Mouse (Mus musculus): ENCODE data around the gene Tmem50b. TPM values are rescaled to one million over a fixed set of nuclear protein-coding genes. Genes with fewer than 3 reads are reported as not detected.

Tmem50b gene
- polyA plus RNA-seq, 1 experiment: 0.02 TPM

- H3K4me1 ChIP-seq (ENCODE audit: control insufficient read depth): peaks cover 6% of the 10 kb centered on the region; the same call in 1 of the 2 replicates
- H3K36me3 ChIP-seq (ENCODE audit: control insufficient read depth): peaks cover 95% of the 10 kb centered on the region
- H3K4me3 ChIP-seq (replicated peaks): no peak overlapping the region
- no peaks in the 10 kb centered on the region for H3K27me3 ChIP-seq (ENCODE audit: control insufficient read depth)
- H3K9me3 ChIP-seq (ENCODE audit: control insufficient read depth, low read length): no peaks in the 10 kb centered on the region
- no peak for TF ChIP-seq TAL1 (IDR thresholded peaks at IDR 0.05; ENCODE audit: low read length)
These were observed 35.3 kb upstream of the Tmem50b start for GRCm38 (mm10) chr16:91632940-91633339.

DNA sequence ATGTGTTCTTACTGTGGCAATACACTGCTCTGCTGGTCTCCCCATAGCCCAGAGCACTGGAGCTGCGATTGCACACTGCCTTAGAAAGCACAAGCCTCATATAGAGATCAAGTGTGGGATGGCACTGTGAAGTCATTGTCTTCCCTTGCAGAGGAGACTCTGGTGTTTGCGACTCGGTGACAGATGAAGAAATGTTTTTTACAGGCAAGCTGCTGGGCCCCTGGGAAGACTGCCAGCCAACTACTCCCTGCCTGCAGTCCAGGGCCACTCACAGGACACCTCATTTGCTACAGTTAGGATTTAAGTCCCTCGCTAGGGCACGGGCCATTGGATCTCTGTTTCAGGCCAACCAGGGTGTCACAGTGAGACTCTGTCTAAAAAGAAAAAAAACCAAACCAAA is 34.8 kb upstream of the Tmem50b start:
- H3K27me3 ChIP-seq (ENCODE audit: control insufficient read depth): no peaks in the 10 kb centered on the region
- H3K9me3 ChIP-seq (ENCODE audit: control insufficient read depth, low read length): no peaks in the 10 kb centered on the region
- no peak overlapping the region for H3K4me3 ChIP-seq (replicated peaks)
- H3K36me3 ChIP-seq (ENCODE audit: control insufficient read depth): peaks cover 95% of the 10 kb centered on the region
- H3K4me1 ChIP-seq (ENCODE audit: control insufficient read depth): peaks cover 6% of the 10 kb centered on the region; the same call in 1 of the 2 replicates
- TF ChIP-seq GATA1 (IDR thresholded peaks at IDR 0.05; ENCODE audit: low read length) (no peak), TAL1 (IDR thresholded peaks at IDR 0.05; ENCODE audit: low read length) (no peak)

GRCm38 (mm10) chr16:91630584-91630983 is 33.0 kb upstream of the Tmem50b start:
- TF ChIP-seq TAL1 (IDR thresholded peaks at IDR 0.05; ENCODE audit: low read length) (no peak), GATA1 (IDR thresholded peaks at IDR 0.05; ENCODE audit: low read length) (no peak)
- H3K9me3 ChIP-seq (ENCODE audit: control insufficient read depth, low read length): no peaks in the 10 kb centered on the region
- H3K36me3 ChIP-seq (ENCODE audit: control insufficient read depth): peaks cover 93% of the 10 kb centered on the region
- H3K4me3 ChIP-seq (replicated peaks): no peak overlapping the region
- no peaks in the 10 kb centered on the region for H3K27me3 ChIP-seq (ENCODE audit: control insufficient read depth)
- H3K4me1 ChIP-seq (ENCODE audit: control insufficient read depth): peaks cover 2% of the 10 kb centered on the region; the same call in 1 of the 2 replicates

DNA sequence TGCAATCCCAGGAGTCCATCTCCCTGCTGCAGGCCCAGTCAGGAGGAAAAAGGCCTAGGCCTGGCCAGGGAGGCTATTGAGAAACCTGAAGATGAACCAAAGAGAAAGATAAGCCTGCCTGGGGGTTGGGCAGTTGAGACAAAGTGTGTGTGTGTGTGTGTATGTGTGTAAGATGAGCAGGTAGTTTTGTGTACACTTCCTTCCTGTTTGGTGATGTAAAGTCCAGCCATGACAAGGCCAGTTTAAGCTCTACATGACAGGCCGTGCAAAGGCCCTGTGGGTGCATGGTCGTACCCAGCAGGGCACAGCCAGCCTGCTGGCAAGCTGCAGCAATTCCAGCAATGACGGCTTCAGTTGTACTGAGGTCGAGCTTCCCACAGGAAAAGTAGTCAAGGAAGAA is 32.1 kb upstream of the Tmem50b start:
- Histone ChIP-seq H3K9me3 (ENCODE audit: control insufficient read depth, low read length) (no peaks in the 10 kb centered on the region), H3K36me3 (ENCODE audit: control insufficient read depth) (peaks cover 93% of the 10 kb centered on the region), H3K4me1 (ENCODE audit: control insufficient read depth) (no peaks in the 10 kb centered on the region), H3K4me3 (replicated peaks) (no peak overlapping the region), H3K27me3 (ENCODE audit: control insufficient read depth) (no peaks in the 10 kb centered on the region)
- no peak for TF ChIP-seq TAL1 (IDR thresholded peaks at IDR 0.05; ENCODE audit: low read length)
- TF ChIP-seq GATA1 (IDR thresholded peaks at IDR 0.05; ENCODE audit: low read length): 0 out of 2 replicates have a peak, but pooled peaks have one; percentile 6

GRCm38 (mm10) chr16:91628673-91629072 is 31.1 kb upstream of the Tmem50b start:
- Histone ChIP-seq H3K4me3 (replicated peaks) (no peak overlapping the region), H3K36me3 (ENCODE audit: control insufficient read depth) (peaks cover 94% of the 10 kb centered on the region), H3K4me1 (ENCODE audit: control insufficient read depth) (no peaks in the 10 kb centered on the region), H3K9me3 (ENCODE audit: control insufficient read depth, low read length) (no peaks in the 10 kb centered on the region), H3K27me3 (ENCODE audit: control insufficient read depth) (no peaks in the 10 kb centered on the region)
- TF ChIP-seq GATA1 (IDR thresholded peaks at IDR 0.05; ENCODE audit: low read length) (no peak), TAL1 (IDR thresholded peaks at IDR 0.05; ENCODE audit: low read length) (no peak)

DNA sequence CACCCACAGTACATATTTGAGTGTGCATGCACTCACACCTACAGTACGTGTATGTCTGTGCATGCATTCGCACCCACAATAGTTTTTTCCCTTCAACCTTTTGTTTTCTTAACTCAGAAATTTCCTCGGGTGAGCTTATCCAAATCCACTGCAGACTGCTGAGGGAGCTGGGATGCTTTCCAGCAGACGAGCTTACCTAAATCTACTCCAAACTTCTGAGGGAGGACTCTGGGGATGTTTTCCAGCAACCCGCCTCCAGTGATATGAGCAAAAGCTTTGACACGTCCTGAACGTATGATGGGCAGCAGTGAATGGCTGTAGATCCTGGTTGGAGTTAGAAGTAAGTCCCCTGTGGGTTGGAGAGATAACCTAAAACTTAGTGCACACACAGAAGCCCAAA is 30.2 kb upstream of the Tmem50b start:
- H3K27me3 ChIP-seq (ENCODE audit: control insufficient read depth): no peaks in the 10 kb centered on the region
- H3K4me3 ChIP-seq (replicated peaks): no peak overlapping the region
- H3K9me3 ChIP-seq (ENCODE audit: control insufficient read depth, low read length): no peaks in the 10 kb centered on the region
- no peaks in the 10 kb centered on the region for H3K4me1 ChIP-seq (ENCODE audit: control insufficient read depth)
- TF ChIP-seq GATA1 (IDR thresholded peaks at IDR 0.05; ENCODE audit: low read length) (no peak), TAL1 (IDR thresholded peaks at IDR 0.05; ENCODE audit: low read length) (no peak)
- peaks cover 94% of the 10 kb centered on the region for H3K36me3 ChIP-seq (ENCODE audit: control insufficient read depth)

GRCm38 (mm10) chr16:91623074-91623473 is 25.5 kb upstream of the Tmem50b start:
- Histone ChIP-seq H3K9me3 (ENCODE audit: control insufficient read depth, low read length) (no peaks in the 10 kb centered on the region), H3K4me1 (ENCODE audit: control insufficient read depth) (peaks cover 10% of the 10 kb centered on the region), H3K36me3 (ENCODE audit: control insufficient read depth) (peaks cover 85% of the 10 kb centered on the region), H3K4me3 (replicated peaks) (no peak overlapping the region), H3K27me3 (ENCODE audit: control insufficient read depth) (peaks cover 3% of the 10 kb centered on the region)
- TF ChIP-seq GATA1 (IDR thresholded peaks at IDR 0.05; ENCODE audit: low read length): no peak

DNA sequence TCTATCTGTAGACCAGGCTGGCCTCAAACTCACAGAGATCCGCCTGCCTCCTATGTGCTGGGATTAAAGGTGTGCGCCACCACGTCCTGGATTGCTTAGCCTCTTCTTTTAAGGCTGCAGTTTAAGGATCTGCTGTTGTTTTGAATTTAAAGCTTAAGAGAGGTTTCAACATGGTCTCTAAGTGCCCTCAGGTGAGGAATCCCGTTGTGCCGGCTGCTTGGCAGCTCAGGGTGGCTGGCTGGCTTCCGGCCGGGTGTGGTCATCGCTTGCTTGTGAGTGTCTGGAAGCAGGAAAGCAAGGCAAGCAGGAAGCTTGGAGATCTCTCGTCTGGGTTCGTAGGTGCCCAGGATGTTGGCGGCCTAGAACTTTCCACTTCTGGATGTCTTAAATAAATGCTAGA is 23.4 kb upstream of the Tmem50b start:
- peaks cover 66% of the 10 kb centered on the region for H3K36me3 ChIP-seq (ENCODE audit: control insufficient read depth)
- TF ChIP-seq GATA1 (IDR thresholded peaks at IDR 0.05; ENCODE audit: low read length) (no peak), TAL1 (IDR thresholded peaks at IDR 0.05; ENCODE audit: low read length) (no peak)
- H3K4me3 ChIP-seq (replicated peaks): no peak overlapping the region
- H3K9me3 ChIP-seq (ENCODE audit: control insufficient read depth, low read length): no peaks in the 10 kb centered on the region
- H3K27me3 ChIP-seq (ENCODE audit: control insufficient read depth): peaks cover 6% of the 10 kb centered on the region
- peaks cover 13% of the 10 kb centered on the region for H3K4me1 ChIP-seq (ENCODE audit: control insufficient read depth)

GRCm38 (mm10) chr16:91620185-91620584 is 22.6 kb upstream of the Tmem50b start:
- TF ChIP-seq GATA1 (IDR thresholded peaks at IDR 0.05; ENCODE audit: low read length): no peak
- no peak for TF ChIP-seq TAL1 (IDR thresholded peaks at IDR 0.05; ENCODE audit: low read length)
- Histone ChIP-seq H3K4me3 (replicated peaks) (no peak overlapping the region), H3K36me3 (ENCODE audit: control insufficient read depth) (peaks cover 58% of the 10 kb centered on the region), H3K9me3 (ENCODE audit: control insufficient read depth, low read length) (no peaks in the 10 kb centered on the region), H3K4me1 (ENCODE audit: control insufficient read depth) (peaks cover 13% of the 10 kb centered on the region), H3K27me3 (ENCODE audit: control insufficient read depth) (peaks cover 6% of the 10 kb centered on the region)
